Mouse (Mus musculus): Measurements from ENCODE around the gene Atox1. TPM values are rescaled to one million over a fixed set of nuclear protein-coding genes. Genes with fewer than 3 reads are reported as not detected.

Gene Atox1
- 100 to 1,000 TPM in 1 of 2 experiments, 10 to 100 TPM in 1; 95.7 to 109 TPM for total RNA-seq (2021)

- DNase-seq (ENCODE audit: extremely low spot score in 1 of 2, low spot score in 1 of 2), result peak; percentile 75 to 79
Observed at GRCm38 (mm10) chr11:55461019-55461645, at the start of gene Atox1. TSS of gene Atox1 (minus strand) at chr11:55461239.

GRCm38 (mm10) chr11:55505485-55505884, 44.4 kb upstream of the Atox1 start:
- no peak for DNase-seq (ENCODE audit: extremely low spot score in 1 of 2, low spot score in 1 of 2)

GRCm38 (mm10) chr11:55502886-55503285, 41.8 kb upstream of the Atox1 start:
- no peak for DNase-seq (ENCODE audit: extremely low spot score in 1 of 2, low spot score in 1 of 2)

GRCm38 (mm10) chr11:55501955-55502531, 41.0 kb upstream of the Atox1 start:
- DNase-seq (ENCODE audit: extremely low spot score in 1 of 2, low spot score in 1 of 2), result no peak

GRCm38 (mm10) chr11:55497885-55498284, 36.8 kb upstream of the Atox1 start:
- DNase-seq (ENCODE audit: extremely low spot score in 1 of 2, low spot score in 1 of 2), result peak in 1 of 2 experiments; percentile 35

GRCm38 (mm10) chr11:55496158-55496557, 35.1 kb upstream of the Atox1 start:
- DNase-seq (ENCODE audit: extremely low spot score in 1 of 2, low spot score in 1 of 2), result no peak

GRCm38 (mm10) chr11:55485443-55485842, 24.4 kb upstream of the Atox1 start:
- no peak for DNase-seq (ENCODE audit: extremely low spot score in 1 of 2, low spot score in 1 of 2)

- no peak for DNase-seq (ENCODE audit: extremely low spot score in 1 of 2, low spot score in 1 of 2)
Observed at GRCm38 (mm10) chr11:55473219-55473618, 12.2 kb upstream of the Atox1 start.

- no peak for DNase-seq (ENCODE audit: extremely low spot score in 1 of 2, low spot score in 1 of 2)
Observed at GRCm38 (mm10) chr11:55471467-55471866, 10.4 kb upstream of the Atox1 start.

GRCm38 (mm10) chr11:55470761-55471160, 9.7 kb upstream of the Atox1 start:
- DNase-seq (ENCODE audit: extremely low spot score in 1 of 2, low spot score in 1 of 2), result no peak

GRCm38 (mm10) chr11:55469923-55470691, 9.1 kb upstream of the Atox1 start:
- DNase-seq (ENCODE audit: extremely low spot score in 1 of 2, low spot score in 1 of 2), result peak in 1 of 2 experiments; percentile 6

- peak; percentile 93 to 96 for DNase-seq (ENCODE audit: extremely low spot score in 1 of 2, low spot score in 1 of 2)
Observed at GRCm38 (mm10) chr11:55469048-55469843, 8.2 kb upstream of the Atox1 start, which contains the start of gene G3bp1. TSS of gene G3bp1 (plus strand) at chr11:55469685.

GRCm38 (mm10) chr11:55468611-55469047, 7.6 kb upstream of the Atox1 start:
- peak in 1 of 2 experiments; percentile 26 for DNase-seq (ENCODE audit: extremely low spot score in 1 of 2, low spot score in 1 of 2)

GRCm38 (mm10) chr11:55468012-55468411, 7.0 kb upstream of the Atox1 start:
- DNase-seq (ENCODE audit: extremely low spot score in 1 of 2, low spot score in 1 of 2), result no peak

GRCm38 (mm10) chr11:55465177-55465576, 4.1 kb upstream of the Atox1 start:
- DNase-seq (ENCODE audit: extremely low spot score in 1 of 2, low spot score in 1 of 2), result no peak

- no peak for DNase-seq (ENCODE audit: extremely low spot score in 1 of 2, low spot score in 1 of 2)
Observed at GRCm38 (mm10) chr11:55464707-55465106, 3.7 kb upstream of the Atox1 start.

GRCm38 (mm10) chr11:55462149-55462548, 1.1 kb upstream of the Atox1 start:
- DNase-seq (ENCODE audit: extremely low spot score in 1 of 2, low spot score in 1 of 2), result no peak

- DNase-seq (ENCODE audit: extremely low spot score in 1 of 2, low spot score in 1 of 2), result no peak
Observed at GRCm38 (mm10) chr11:55460559-55461018, 450 bp downstream of the Atox1 start.

- DNase-seq (ENCODE audit: extremely low spot score in 1 of 2, low spot score in 1 of 2), result no peak
Observed at GRCm38 (mm10) chr11:55459850-55460558, 1.0 kb downstream of the Atox1 start.

GRCm38 (mm10) chr11:55458501-55458900, 2.5 kb downstream of the Atox1 start:
- DNase-seq (ENCODE audit: extremely low spot score in 1 of 2, low spot score in 1 of 2), result no peak

All from layer of hippocampus, postnatal 25 days (tissue).